Mouse (Mus musculus) liver, embryonic 13.5 days (tissue): ENCODE measurements around the gene Arhgap10. TPM values are rescaled to one million over a fixed set of nuclear protein-coding genes. Genes with fewer than 3 reads are reported as not detected.

Experiments
- ATAC-seq: fragments of 200-750 bp; cut with Nextera tagmentation; 2 replicates; pipeline ENCODE4 v1.8.0; 2017; ENCODE audit warnings: low read depth, mild to moderate bottlenecking, moderate number of reproducible peaks, moderate library complexity
- DNase-seq: peaks from one replicate; pipeline ENCODE4 v3.0.0; 2022
- H3K27ac ChIP-seq: fragments of 300-500 bp; sonication (generic); 2 replicates; pipeline ENCODE4 v1.5.1; 2015; ENCODE audit warnings: moderate library complexity, mild to moderate bottlenecking, inconsistent platforms
- H3K27me3 ChIP-seq: fragments of 300-500 bp; sonication (generic); 2 replicates; pipeline ENCODE4 v1.6.1; 2015; ENCODE audit warnings: mild to moderate bottlenecking, inconsistent platforms
- H3K36me3 ChIP-seq: fragments of 300-500 bp; sonication (generic); 2 replicates; pipeline ENCODE4 v1.6.1; 2015; ENCODE audit warnings: mild to moderate bottlenecking, inconsistent platforms
- H3K4me1 ChIP-seq: fragments of 300-500 bp; sonication (generic); replicated peaks from 2 replicates; pipeline ENCODE4 v1.6.1; 2015; ENCODE audit warnings: inconsistent platforms
- H3K4me2 ChIP-seq: fragments of 300-500 bp; sonication (generic); 2 replicates; pipeline ENCODE4 v1.6.1; 2015; ENCODE audit warnings: inconsistent platforms, mild to moderate bottlenecking, moderate library complexity
- H3K4me3 ChIP-seq: fragments of 300-500 bp; sonication (generic); replicated peaks from 2 replicates; pipeline ENCODE4 v1.5.1; 2015; ENCODE audit warnings: mild to moderate bottlenecking, inconsistent platforms
- H3K9ac ChIP-seq: fragments of 300-500 bp; sonication (generic); 2 replicates; pipeline ENCODE4 v1.6.1; 2015; ENCODE audit warnings: mild to moderate bottlenecking, inconsistent platforms
- H3K9me3 ChIP-seq: fragments of 300-500 bp; sonication (generic); replicated peaks from 2 replicates; pipeline ENCODE4 v1.6.1; 2016; ENCODE audit warnings: inconsistent platforms
- WGBS: fragments of 180-500 bp; shearing (Covaris S2); methylation state at CpG from one replicate; pipeline ENCODE4 v1.1.7; 2015; ENCODE audit not compliant: insufficient replicate concordance; 5-methylcytosine and 5-hydroxymethylcytosine counted together
- polyA plus RNA-seq: library from polyadenylated mRNA; unstranded; fragments of >200 nt; fragmentation: Nextera tagmentation; extraction: Ambion mirVana; gene quantifications from 2 replicates; pipeline ENCODE4 v1.2.1, GENCODE M21; 2015

The Arhgap10 gene
- polyA plus RNA-seq, 1 experiment from 2014 or later, result 7.9 TPM

DNA sequence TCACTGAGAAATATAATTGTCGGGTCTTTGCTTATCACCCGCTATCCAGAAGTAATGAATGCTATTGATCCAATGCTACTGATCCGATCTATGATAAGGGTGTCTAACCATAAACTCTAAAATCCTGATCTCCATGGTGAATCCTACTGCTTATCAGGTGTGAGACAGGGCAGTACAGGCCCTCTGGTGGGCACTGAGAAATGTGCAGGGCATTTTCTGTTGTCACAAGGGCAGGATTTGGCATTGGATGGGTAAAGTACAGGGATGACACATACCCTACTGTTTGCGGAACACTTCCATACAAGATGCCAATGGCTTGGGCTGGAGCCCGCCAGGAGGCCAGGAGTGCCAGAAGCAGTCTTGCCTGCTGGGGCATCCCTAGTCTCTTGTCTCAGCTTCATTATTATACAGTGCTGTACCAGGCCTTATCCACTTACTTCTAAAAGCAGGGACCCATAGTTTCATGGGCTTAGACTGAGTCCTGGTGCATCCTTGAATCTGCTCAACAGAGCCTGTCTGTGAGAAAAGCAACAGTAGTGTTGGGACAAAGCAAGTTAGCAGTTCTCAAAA, 17.4 kb upstream of the Arhgap10 start:
- Histone ChIP-seq H3K36me3 (no peaks in the 10 kb centered on the region), H3K27me3 (no peaks in the 10 kb centered on the region), H3K4me3 (peak overlapping the region; percentile 12; the same call in 1 of the 2 replicates), H3K9me3 (no peaks in the 10 kb centered on the region), H3K4me2 (peak overlapping the region; percentile 53), H3K9ac (0 out of 2 replicates have a peak overlapping the region, but pooled peaks have one; percentile 4), H3K4me1 (peaks cover 25% of the 10 kb centered on the region), H3K27ac (peak overlapping the region; percentile 44; the same call in 1 of the 2 replicates)
- 39% methylated on average over 5 of the region's 5 CpGs for WGBS
- peak; percentile 63 for ATAC-seq
- DNase-seq, result peak; percentile 34

GRCm38 (mm10) chr8:77534358-77534992, 16.7 kb upstream of the Arhgap10 start:
- peaks cover 25% of the 10 kb centered on the region for H3K4me1 ChIP-seq
- WGBS, result 23% methylated on average over 8 of the region's 8 CpGs
- no peaks in the 10 kb centered on the region for H3K27me3 ChIP-seq
- DNase-seq, result peak; percentile 13
- no peaks in the 10 kb centered on the region for H3K9me3 ChIP-seq
- H3K4me3 ChIP-seq, result peak overlapping the region; percentile 20
- peak; percentile 73 for ATAC-seq
- peak overlapping the region; percentile 44; the same call in 1 of the 2 replicates for H3K27ac ChIP-seq
- no peak overlapping the region for H3K9ac ChIP-seq
- no peaks in the 10 kb centered on the region for H3K36me3 ChIP-seq
- H3K4me2 ChIP-seq, result peak overlapping the region; percentile 53

GRCm38 (mm10) chr8:77526130-77526529, 8.4 kb upstream of the Arhgap10 start:
- Histone ChIP-seq H3K27me3 (no peaks in the 10 kb centered on the region), H3K27ac (no peak overlapping the region), H3K4me3 (no peak overlapping the region), H3K9me3 (no peaks in the 10 kb centered on the region), H3K4me2 (no peak overlapping the region), H3K9ac (no peak overlapping the region), H3K4me1 (peaks cover 19% of the 10 kb centered on the region; the same call in 1 of the 2 replicates), H3K36me3 (no peaks in the 10 kb centered on the region)
- 86% methylated on average over 8 of the region's 8 CpGs for WGBS
- ATAC-seq (no peak), DNase-seq (no peak)

GRCm38 (mm10) chr8:77524906-77525305, 7.2 kb upstream of the Arhgap10 start:
- Histone ChIP-seq H3K9me3 (no peaks in the 10 kb centered on the region), H3K4me1 (peaks cover 19% of the 10 kb centered on the region; the same call in 1 of the 2 replicates), H3K4me2 (no peak overlapping the region), H3K9ac (no peak overlapping the region), H3K36me3 (no peaks in the 10 kb centered on the region), H3K27me3 (no peaks in the 10 kb centered on the region), H3K27ac (no peak overlapping the region), H3K4me3 (no peak overlapping the region)
- no peak for DNase-seq
- ATAC-seq, result no peak
- 78% methylated on average over 2 of the region's 2 CpGs for WGBS

- no peak overlapping the region for H3K4me3 ChIP-seq
- whole genome bisulfite sequencing, result 54% methylated on average over 14 of the region's 14 CpGs
- H3K27ac ChIP-seq, result no peak overlapping the region
- no peak overlapping the region for H3K9ac ChIP-seq
- H3K4me2 ChIP-seq, result no peak overlapping the region
- H3K9me3 ChIP-seq, result no peaks in the 10 kb centered on the region
- H3K36me3 ChIP-seq, result no peaks in the 10 kb centered on the region
- ATAC-seq (no peak), DNase-seq (no peak)
- H3K4me1 ChIP-seq, result peaks cover 23% of the 10 kb centered on the region
- H3K27me3 ChIP-seq, result no peaks in the 10 kb centered on the region
These were observed 6.4 kb upstream of the Arhgap10 start for GRCm38 (mm10) chr8:77524018-77524615.

DNA sequence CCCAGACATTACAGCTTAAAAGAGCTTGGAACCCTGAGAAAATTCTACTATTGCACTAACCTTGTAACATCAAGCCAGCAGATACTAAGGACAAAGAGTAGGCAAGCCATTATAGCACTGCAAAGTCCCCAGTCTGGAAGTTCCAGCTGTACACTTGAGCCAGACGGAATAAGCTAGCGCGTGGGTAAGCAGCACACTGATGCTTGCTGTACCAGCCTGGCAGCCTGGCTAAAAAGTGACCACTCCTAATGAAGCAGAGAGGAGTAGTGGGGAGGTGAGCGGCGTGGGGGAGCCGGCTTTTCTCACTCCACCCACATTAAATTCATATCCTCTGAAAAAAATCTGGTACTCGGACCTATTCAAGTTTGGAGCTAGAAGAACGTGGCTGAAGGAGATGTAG, 5.2 kb upstream of the Arhgap10 start:
- H3K27me3 ChIP-seq, result no peaks in the 10 kb centered on the region
- DNase-seq (no peak), ATAC-seq (no peak)
- H3K4me2 ChIP-seq, result no peak overlapping the region
- no peaks in the 10 kb centered on the region for H3K36me3 ChIP-seq
- no peak overlapping the region for H3K9ac ChIP-seq
- no peak overlapping the region for H3K4me3 ChIP-seq
- no peaks in the 10 kb centered on the region for H3K9me3 ChIP-seq
- 77% methylated on average over 8 of the region's 8 CpGs for WGBS
- H3K27ac ChIP-seq, result no peak overlapping the region
- H3K4me1 ChIP-seq, result peaks cover 35% of the 10 kb centered on the region

GRCm38 (mm10) chr8:77521028-77521785, 3.5 kb upstream of the Arhgap10 start:
- no peak overlapping the region for H3K4me2 ChIP-seq
- DNase-seq, result no peak
- no peaks in the 10 kb centered on the region for H3K36me3 ChIP-seq
- ATAC-seq, result no peak
- peaks cover 50% of the 10 kb centered on the region for H3K4me1 ChIP-seq
- H3K4me3 ChIP-seq, result no peak overlapping the region
- H3K9me3 ChIP-seq, result no peaks in the 10 kb centered on the region
- H3K9ac ChIP-seq, result no peak overlapping the region
- no peak overlapping the region for H3K27ac ChIP-seq
- H3K27me3 ChIP-seq, result no peaks in the 10 kb centered on the region
- WGBS, result 77% methylated on average over 8 of the region's 8 CpGs

DNA sequence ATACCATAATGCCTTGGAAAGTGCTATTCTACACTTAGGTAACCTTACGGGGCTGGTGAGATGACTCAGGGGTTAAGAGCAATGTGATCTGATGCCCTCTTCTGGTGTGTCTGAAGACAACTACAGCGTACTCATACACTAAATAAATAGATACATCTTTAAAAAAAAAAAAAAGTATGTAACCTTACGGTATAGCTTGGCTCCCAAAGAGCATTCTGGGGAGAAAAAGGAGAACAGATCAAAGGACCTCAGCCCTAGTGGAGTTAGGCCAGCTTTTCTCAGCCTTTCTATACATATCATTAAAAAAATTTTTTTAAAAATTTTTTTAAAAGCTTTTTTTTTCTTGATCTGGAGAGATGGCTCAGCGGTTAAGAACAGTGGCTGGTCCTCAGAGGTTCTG, 2.8 kb upstream of the Arhgap10 start:
- ATAC-seq, result no peak
- no peaks in the 10 kb centered on the region for H3K36me3 ChIP-seq
- no peak overlapping the region for H3K4me3 ChIP-seq
- no peaks in the 10 kb centered on the region for H3K27me3 ChIP-seq
- H3K9ac ChIP-seq, result no peak overlapping the region
- no peaks in the 10 kb centered on the region for H3K9me3 ChIP-seq
- DNase-seq, result no peak
- 79% methylated on average over 4 of the region's 4 CpGs for WGBS
- H3K4me1 ChIP-seq, result peaks cover 56% of the 10 kb centered on the region
- H3K27ac ChIP-seq, result no peak overlapping the region
- H3K4me2 ChIP-seq, result no peak overlapping the region

DNA sequence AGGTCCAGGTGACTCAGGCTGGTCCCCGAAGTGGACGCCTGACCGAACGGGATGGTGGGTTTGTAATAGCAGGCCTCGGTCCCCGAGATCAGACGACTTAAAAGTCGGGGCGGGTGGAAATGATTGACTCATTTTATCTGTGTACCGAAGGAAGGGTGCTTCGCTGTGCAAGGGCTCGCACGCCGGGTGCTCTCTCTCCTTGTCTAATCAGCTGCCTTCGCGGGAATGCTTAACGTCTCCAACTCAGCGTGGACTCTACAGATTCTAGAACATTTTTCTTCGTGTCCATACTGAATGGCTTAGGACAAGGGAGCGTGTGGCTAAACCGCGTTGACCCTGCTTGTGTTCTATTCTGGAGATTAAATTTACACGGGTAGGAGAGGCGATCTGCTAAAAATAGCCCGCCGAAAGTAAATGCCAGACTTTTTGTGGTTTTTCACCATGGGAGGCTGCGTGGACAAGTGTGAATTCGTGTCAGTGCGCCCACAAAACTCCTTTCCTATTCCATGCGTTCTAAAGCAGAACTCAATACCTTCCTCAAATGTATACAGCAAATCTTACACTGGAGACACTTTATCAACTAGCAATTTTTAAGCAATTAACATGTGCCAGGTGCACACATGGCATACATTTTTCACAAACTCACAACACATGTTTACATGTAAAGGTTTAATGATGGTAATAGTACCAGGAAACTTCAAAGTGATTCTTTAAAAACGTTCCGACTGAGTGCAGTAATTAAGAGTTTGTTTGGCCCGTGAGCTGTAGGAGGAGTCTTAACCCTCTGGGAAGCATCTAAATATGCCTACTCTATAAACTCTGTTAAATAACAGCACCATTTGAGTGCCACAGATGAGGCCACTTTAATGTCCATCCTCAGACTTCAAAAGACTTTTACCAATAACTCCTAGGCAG, 705 bp upstream of the Arhgap10 start:
- H3K36me3 ChIP-seq, result 0 out of 2 replicates have a peak, but pooled peaks cover 3% of the 10 kb centered on the region
- DNase-seq (no peak), ATAC-seq (peak; percentile 78)
- peak overlapping the region; percentile 84 for H3K4me3 ChIP-seq
- peak overlapping the region; percentile 85 for H3K9ac ChIP-seq
- H3K9me3 ChIP-seq, result no peaks in the 10 kb centered on the region
- peak overlapping the region; percentile 95 for H3K4me2 ChIP-seq
- H3K27ac ChIP-seq, result peak overlapping the region; percentile 81
- no peaks in the 10 kb centered on the region for H3K27me3 ChIP-seq
- 2% methylated on average over 33 of the region's 33 CpGs for WGBS
- H3K4me1 ChIP-seq, result peaks cover 50% of the 10 kb centered on the region

DNA sequence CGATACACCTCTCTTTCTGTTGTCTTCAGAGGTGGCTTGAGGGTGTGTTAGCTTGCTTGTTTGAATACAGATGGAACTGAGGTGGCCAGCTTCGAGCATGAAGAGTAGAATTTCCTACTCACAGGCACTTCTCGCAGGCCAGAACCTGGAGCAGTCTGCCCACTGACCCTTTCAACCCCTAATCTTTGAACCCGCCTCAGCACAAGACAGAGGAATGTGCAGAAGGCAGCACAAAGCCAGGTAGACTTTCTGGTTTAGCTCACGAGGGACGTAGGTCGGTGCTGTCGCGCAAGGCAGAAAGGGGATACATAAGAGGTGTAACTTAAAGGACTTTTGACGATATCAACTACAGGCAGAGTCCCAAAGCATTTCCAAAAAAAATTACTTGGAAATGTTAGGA, 908 bp downstream of the Arhgap10 start:
- H3K27me3 ChIP-seq, result no peaks in the 10 kb centered on the region
- H3K4me2 ChIP-seq, result peak overlapping the region; percentile 95
- no peak for ATAC-seq
- H3K4me3 ChIP-seq, result peak overlapping the region; percentile 84
- 0 out of 2 replicates have a peak overlapping the region, but pooled peaks have one; percentile 81 for H3K27ac ChIP-seq
- peaks cover 47% of the 10 kb centered on the region for H3K4me1 ChIP-seq
- no peaks in the 10 kb centered on the region for H3K9me3 ChIP-seq
- DNase-seq, result no peak
- 5% methylated on average over 10 of the region's 10 CpGs for WGBS
- peak overlapping the region; percentile 85 for H3K9ac ChIP-seq
- H3K36me3 ChIP-seq, result 0 out of 2 replicates have a peak, but pooled peaks cover 3% of the 10 kb centered on the region
